Mouse (Mus musculus) megakaryocyte, embryonic 14.5 days (primary cell): ENCODE measurements around the gene Pirb.

Source experiments
- FLI1 ChIP-seq: IDR thresholded peaks from 2 replicates; pipeline ENCODE4 v1.6.1; 2012; ENCODE audit warnings: low read length, inconsistent platforms, mixed read lengths
- GATA1 ChIP-seq: IDR thresholded peaks from 3 replicates; pipeline ENCODE4 v1.6.1; 2012; ENCODE audit warnings: mixed read lengths, low read length, inconsistent platforms, borderline replicate concordance

DNA sequence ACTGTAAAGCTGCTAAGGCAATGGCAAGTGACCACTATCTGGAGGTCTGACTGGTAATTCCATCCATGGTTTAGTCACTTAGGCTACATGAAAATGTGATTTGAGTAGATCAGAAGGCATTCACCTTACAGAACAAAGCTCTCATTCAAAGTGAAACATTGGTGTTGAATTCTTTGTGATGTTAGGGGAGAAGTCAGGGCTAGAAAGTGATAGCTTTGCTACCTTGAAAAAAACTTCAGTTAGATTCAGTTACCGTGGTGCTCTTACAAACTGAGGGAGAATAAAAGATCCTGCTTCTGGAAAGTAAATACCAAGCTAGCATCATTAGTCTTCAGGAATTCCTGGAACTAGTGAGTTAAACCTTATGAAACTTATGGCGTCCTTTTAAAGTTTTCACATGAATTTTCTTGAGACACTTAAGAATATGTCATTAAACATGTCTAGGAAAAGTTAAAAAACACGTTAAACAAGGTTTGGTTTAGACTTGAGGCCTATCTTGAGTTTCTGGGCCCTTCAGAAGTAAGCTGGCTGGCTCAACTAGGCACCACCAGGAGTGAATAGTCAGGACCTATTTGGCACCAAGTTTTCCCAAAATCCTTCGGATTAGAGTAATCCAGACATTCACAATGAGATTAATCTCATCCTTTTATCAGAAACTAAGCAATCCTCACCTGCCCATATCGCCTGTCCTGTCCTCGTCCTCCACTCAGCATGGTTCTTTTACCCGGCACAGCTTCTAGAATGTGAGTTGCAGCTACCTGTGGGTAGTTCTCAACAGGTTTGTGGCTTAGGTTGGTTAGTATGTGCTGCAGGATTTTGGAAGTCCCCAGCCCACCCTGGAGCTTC lies 12.4 kb downstream of the Pirb start:
- TF ChIP-seq FLI1 = no peak
- TF ChIP-seq GATA1 = no peak
